Mouse (Mus musculus): ENCODE results near the gene Ranbp17. TPM values are rescaled to one million over a fixed set of nuclear protein-coding genes. Genes with fewer than 3 reads are reported as not detected.

The Ranbp17 gene
- polyA plus RNA-seq (2015; fragmentation: Nextera tagmentation; extraction: Ambion mirVana), result 3.9 TPM in 2 replicates

DNA sequence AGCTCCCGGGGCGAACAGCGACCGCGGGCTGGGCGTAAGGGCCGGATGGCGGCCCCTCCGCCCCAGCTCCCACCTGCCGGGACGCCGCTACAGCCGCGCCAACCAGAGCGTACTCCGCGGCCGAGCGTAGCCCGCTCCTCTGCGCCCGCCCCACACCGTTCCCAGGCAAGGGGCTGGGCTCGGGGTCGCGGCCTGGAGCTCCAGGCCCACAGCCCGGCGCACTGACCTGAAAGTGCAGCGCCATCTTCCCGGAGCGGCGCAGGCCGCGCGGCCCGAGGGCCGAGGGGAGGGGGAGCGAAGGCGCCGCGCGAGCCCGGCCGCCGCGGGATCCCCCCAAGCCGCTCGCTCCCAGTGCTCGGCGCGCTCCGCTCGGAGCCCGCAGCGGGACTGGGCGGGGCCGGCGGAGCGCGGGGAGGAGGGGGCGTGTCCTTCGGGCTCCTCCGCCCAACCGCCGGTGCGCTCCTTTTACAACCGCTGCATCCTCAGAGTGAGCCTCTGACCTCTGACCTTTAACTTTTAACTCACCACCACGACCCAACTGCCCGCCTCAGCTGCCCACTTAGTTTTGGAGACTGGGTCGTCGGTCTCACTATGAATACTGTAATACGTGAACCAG lies at the start of gene Ranbp17:
Ranbp17 (minus strand) TSS at position 371 of the 616 bp plus-strand sequence.
- Histone ChIP-seq H3K9ac (peak within 1 kb of the TSS; percentile 62), H3K4me1 (0 out of 2 replicates have a peak, but pooled peaks cover 3% of the 10 kb centered on the region), H3K9me3 (no peaks in the 10 kb centered on the region), H3K4me2 (peak within 1 kb of the TSS; percentile 78), H3K36me3 (no peaks in the 10 kb centered on the region), H3K4me3 (replicated peaks) (peak within 1 kb of the TSS; percentile 87), H3K27me3 (replicated peaks) (no peaks in the 10 kb centered on the region), H3K27ac (peak within 1 kb of the TSS; percentile 70)
- peak; percentile 82 for ATAC-seq (ENCODE audit: insufficient read depth, low FRiP score, low read depth)
- 2% methylated on average over 51 of the region's 72 CpGs for WGBS

DNA sequence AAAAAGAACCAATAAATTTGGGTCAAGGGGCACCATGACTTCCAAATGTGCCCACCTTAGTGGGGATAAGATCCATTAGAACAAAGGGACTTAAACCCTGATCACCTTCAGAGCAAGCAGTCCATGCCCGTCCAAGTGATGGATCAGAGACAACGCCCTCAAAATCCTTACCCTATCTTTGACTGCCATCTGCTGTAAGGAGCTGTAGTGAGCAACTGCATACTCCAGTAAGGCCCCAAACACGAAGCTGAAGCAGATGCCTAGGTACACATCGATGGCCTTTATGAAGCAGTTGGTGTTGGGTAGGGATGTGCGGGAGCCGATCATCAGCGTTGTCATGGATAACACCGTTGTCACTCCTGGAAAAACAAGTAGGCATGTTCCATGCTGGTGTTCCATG lies 40.6 kb upstream of the Ranbp17 start:
- Histone ChIP-seq H3K36me3 (no peaks in the 10 kb centered on the region), H3K9ac (no peak overlapping the region), H3K4me2 (no peak overlapping the region), H3K4me1 (no peaks in the 10 kb centered on the region), H3K4me3 (replicated peaks) (no peak overlapping the region), H3K9me3 (no peaks in the 10 kb centered on the region), H3K27ac (no peak overlapping the region), H3K27me3 (replicated peaks) (no peaks in the 10 kb centered on the region)
- 77% methylated on average over 8 of the region's 8 CpGs for WGBS
- no peak; the same call in 1 of the 2 replicates for ATAC-seq (ENCODE audit: insufficient read depth, low FRiP score, low read depth)

DNA sequence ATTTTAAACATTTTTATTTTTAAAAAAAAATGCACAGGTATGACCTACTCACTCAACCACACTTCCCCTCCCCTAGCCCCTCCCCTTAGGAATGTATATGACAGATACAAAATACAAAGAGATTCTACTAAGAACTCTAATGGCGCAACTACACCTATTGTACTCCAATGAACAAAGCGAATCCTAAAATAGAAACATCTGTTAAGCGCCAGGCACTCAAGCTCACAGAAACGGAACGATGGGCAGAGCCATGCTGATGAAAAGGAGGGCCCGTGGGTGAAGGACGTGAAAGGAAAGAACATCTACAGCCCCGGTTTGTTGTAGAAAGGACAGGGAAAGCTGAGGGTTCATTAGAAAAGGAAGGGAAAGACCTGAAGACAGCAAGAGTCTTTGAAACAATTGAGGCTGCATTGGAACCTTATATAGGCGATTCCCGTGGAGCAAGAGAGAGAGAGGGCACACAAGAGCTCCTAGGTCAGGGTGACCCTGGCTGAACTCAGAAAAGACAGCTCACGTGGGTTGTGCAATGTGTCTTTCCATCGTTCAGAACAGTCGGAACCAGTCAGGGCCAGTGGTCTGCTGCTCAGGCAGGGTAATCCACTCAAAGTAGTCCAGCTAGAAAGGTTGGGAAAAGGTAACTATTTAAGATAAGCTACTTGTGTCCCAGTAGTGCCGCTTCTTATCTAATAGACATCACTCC lies 37.5 kb upstream of the Ranbp17 start:
- H3K9ac ChIP-seq, result no peak overlapping the region
- no peaks in the 10 kb centered on the region for H3K27me3 ChIP-seq (replicated peaks)
- no peaks in the 10 kb centered on the region for H3K9me3 ChIP-seq
- WGBS, result 79% methylated on average over 14 of the region's 14 CpGs
- H3K4me1 ChIP-seq, result no peaks in the 10 kb centered on the region
- no peak for ATAC-seq (ENCODE audit: insufficient read depth, low FRiP score, low read depth)
- H3K4me2 ChIP-seq, result no peak overlapping the region
- no peak overlapping the region for H3K4me3 ChIP-seq (replicated peaks)
- H3K27ac ChIP-seq, result no peak overlapping the region
- no peaks in the 10 kb centered on the region for H3K36me3 ChIP-seq

GRCm38 (mm10) chr11:33547386-33547785 lies 33.8 kb upstream of the Ranbp17 start:
- no peaks in the 10 kb centered on the region for H3K9me3 ChIP-seq
- WGBS, result 54% methylated on average over 2 of the region's 2 CpGs
- no peaks in the 10 kb centered on the region for H3K4me1 ChIP-seq
- no peaks in the 10 kb centered on the region for H3K36me3 ChIP-seq
- H3K27ac ChIP-seq, result no peak overlapping the region
- no peak overlapping the region for H3K4me2 ChIP-seq
- no peak for ATAC-seq (ENCODE audit: insufficient read depth, low FRiP score, low read depth)
- H3K9ac ChIP-seq, result no peak overlapping the region
- H3K4me3 ChIP-seq (replicated peaks), result no peak overlapping the region
- no peaks in the 10 kb centered on the region for H3K27me3 ChIP-seq (replicated peaks)

DNA sequence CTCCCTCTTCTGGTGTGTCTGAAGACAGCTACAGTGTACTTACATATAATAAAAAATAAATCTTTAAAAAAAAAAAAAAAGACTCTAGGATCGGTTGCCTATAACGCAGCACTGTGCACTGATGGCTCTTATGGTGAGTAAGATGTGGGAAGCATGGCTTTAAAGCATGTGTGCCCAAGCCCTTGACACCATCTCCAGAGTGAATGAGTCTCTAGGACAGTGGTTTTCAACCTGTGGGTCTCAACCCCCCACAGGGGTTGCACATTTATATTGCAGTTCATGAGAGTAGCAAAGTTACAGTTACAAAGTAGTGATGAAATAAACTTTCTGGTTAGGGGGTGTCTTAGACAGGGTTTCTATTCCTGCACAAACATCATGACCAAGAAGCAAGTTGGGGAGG lies 31.4 kb upstream of the Ranbp17 start:
- H3K4me2 ChIP-seq, result no peak overlapping the region
- no peak for ATAC-seq (ENCODE audit: insufficient read depth, low FRiP score, low read depth)
- 94% methylated on average over 2 of the region's 2 CpGs for WGBS
- no peak overlapping the region for H3K9ac ChIP-seq
- no peaks in the 10 kb centered on the region for H3K27me3 ChIP-seq (replicated peaks)
- H3K4me1 ChIP-seq, result no peaks in the 10 kb centered on the region
- no peaks in the 10 kb centered on the region for H3K9me3 ChIP-seq
- no peak overlapping the region for H3K27ac ChIP-seq
- H3K36me3 ChIP-seq, result no peaks in the 10 kb centered on the region
- no peak overlapping the region for H3K4me3 ChIP-seq (replicated peaks)

DNA sequence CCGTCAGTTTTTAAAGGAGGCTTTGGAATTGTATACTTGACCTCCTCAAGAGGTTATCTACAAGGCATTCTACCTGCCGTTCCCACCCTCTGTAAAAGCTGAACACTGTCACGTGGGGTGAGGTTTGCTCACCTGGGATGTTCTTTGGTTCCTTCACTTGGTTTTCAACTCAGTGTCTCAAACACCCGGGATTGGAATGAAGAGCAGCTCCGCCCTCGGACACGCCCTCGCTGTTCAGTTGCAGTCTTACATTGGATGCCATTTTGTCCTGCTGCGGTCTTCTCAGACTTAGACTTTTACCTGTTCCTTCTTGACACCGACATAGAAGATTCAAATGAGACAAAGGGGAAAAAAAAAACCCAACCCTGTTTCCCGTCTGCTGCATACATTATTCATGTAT lies 30.6 kb upstream of the Ranbp17 start:
- H3K4me3 ChIP-seq (replicated peaks), result no peak overlapping the region
- no peaks in the 10 kb centered on the region for H3K27me3 ChIP-seq (replicated peaks)
- H3K4me2 ChIP-seq, result no peak overlapping the region
- H3K9me3 ChIP-seq, result no peaks in the 10 kb centered on the region
- ATAC-seq (ENCODE audit: insufficient read depth, low FRiP score, low read depth), result peak; percentile 50; the same call in 1 of the 2 replicates
- no peaks in the 10 kb centered on the region for H3K4me1 ChIP-seq
- no peak overlapping the region for H3K27ac ChIP-seq
- no peaks in the 10 kb centered on the region for H3K36me3 ChIP-seq
- no peak overlapping the region for H3K9ac ChIP-seq
- 41% methylated on average over 11 of the region's 11 CpGs for WGBS

GRCm38 (mm10) chr11:33537390-33538125 lies 24.0 kb upstream of the Ranbp17 start:
- Histone ChIP-seq H3K4me1 (no peaks in the 10 kb centered on the region), H3K27ac (no peak overlapping the region), H3K27me3 (replicated peaks) (no peaks in the 10 kb centered on the region), H3K4me3 (replicated peaks) (no peak overlapping the region), H3K9me3 (no peaks in the 10 kb centered on the region), H3K9ac (no peak overlapping the region), H3K4me2 (no peak overlapping the region), H3K36me3 (no peaks in the 10 kb centered on the region)
- no peak for ATAC-seq (ENCODE audit: insufficient read depth, low FRiP score, low read depth)
- WGBS, result 74% methylated on average over 5 of the region's 5 CpGs

- Histone ChIP-seq H3K4me3 (replicated peaks) (no peak overlapping the region), H3K9ac (no peak overlapping the region), H3K36me3 (no peaks in the 10 kb centered on the region), H3K9me3 (no peaks in the 10 kb centered on the region), H3K27me3 (replicated peaks) (no peaks in the 10 kb centered on the region), H3K27ac (no peak overlapping the region), H3K4me2 (no peak overlapping the region), H3K4me1 (no peaks in the 10 kb centered on the region)
- 88% methylated on average over 3 of the region's 3 CpGs for WGBS
- no peak for ATAC-seq (ENCODE audit: insufficient read depth, low FRiP score, low read depth)
Observed at GRCm38 (mm10) chr11:33536636-33537035, 23.1 kb upstream of the Ranbp17 start.

DNA sequence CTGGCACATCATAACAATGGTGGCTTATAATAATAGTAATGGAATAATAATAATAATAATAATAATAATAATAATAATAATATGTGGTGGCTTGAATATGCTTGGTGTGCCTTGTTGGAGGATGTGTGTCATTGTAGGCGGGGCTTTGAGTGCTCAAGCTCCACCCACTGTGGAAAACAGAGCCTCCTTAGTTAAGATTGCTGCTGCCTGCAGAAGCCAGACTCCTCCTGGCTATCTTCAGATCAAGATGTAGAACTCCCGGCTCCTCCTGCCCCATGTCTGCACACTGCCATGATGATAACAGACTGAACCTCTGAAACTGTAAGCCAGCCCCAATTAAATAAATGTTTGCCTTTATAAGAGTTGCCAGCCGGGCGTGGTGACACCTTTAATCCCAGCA lies 21.0 kb upstream of the Ranbp17 start:
- Histone ChIP-seq H3K4me3 (replicated peaks) (no peak overlapping the region), H3K27ac (no peak overlapping the region), H3K9me3 (no peaks in the 10 kb centered on the region), H3K27me3 (replicated peaks) (no peaks in the 10 kb centered on the region), H3K4me1 (no peaks in the 10 kb centered on the region), H3K4me2 (no peak overlapping the region), H3K9ac (no peak overlapping the region), H3K36me3 (no peaks in the 10 kb centered on the region)
- no peak for ATAC-seq (ENCODE audit: insufficient read depth, low FRiP score, low read depth)
- 92% methylated on average over 4 of the region's 4 CpGs for WGBS

- no peak overlapping the region for H3K4me3 ChIP-seq (replicated peaks)
- 69% methylated on average over 3 of the region's 3 CpGs for WGBS
- H3K4me1 ChIP-seq, result no peaks in the 10 kb centered on the region
- no peaks in the 10 kb centered on the region for H3K9me3 ChIP-seq
- no peaks in the 10 kb centered on the region for H3K27me3 ChIP-seq (replicated peaks)
- no peak overlapping the region for H3K4me2 ChIP-seq
- no peak overlapping the region for H3K27ac ChIP-seq
- no peak for ATAC-seq (ENCODE audit: insufficient read depth, low FRiP score, low read depth)
- H3K36me3 ChIP-seq, result no peaks in the 10 kb centered on the region
- no peak overlapping the region for H3K9ac ChIP-seq
Observed at GRCm38 (mm10) chr11:33533577-33533976, 20.0 kb upstream of the Ranbp17 start.

DNA sequence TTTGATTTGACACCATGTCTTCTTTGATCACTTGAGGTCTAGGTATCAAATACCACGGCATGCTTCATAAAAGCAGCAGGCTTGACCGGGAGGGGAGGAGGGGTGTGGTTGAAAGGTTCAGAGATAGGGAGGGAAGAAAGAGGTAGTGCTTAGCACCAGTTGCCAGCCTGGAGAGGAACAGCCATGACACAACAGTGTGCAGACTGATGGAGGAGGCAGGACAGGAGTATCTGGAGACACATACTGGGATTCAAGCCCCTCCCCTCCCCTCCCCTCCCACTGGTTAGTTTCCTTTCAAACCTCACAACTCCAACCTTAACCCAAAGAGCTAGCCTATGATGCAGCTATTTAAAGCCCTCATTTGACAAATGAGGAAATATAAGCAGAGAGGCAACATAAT lies 16.0 kb upstream of the Ranbp17 start:
- 24% methylated on average over 2 of the region's 2 CpGs for WGBS
- Histone ChIP-seq H3K27me3 (replicated peaks) (no peaks in the 10 kb centered on the region), H3K36me3 (no peaks in the 10 kb centered on the region), H3K4me2 (no peak overlapping the region), H3K4me1 (no peaks in the 10 kb centered on the region), H3K9me3 (no peaks in the 10 kb centered on the region), H3K27ac (no peak overlapping the region), H3K9ac (no peak overlapping the region), H3K4me3 (replicated peaks) (no peak overlapping the region)
- no peak for ATAC-seq (ENCODE audit: insufficient read depth, low FRiP score, low read depth)

- H3K36me3 ChIP-seq, result no peaks in the 10 kb centered on the region
- H3K27me3 ChIP-seq (replicated peaks), result no peaks in the 10 kb centered on the region
- H3K9me3 ChIP-seq, result no peaks in the 10 kb centered on the region
- H3K9ac ChIP-seq, result peak overlapping the region; percentile 62
- ATAC-seq (ENCODE audit: insufficient read depth, low FRiP score, low read depth), result peak; percentile 87
- H3K4me1 ChIP-seq, result 0 out of 2 replicates have a peak, but pooled peaks cover 3% of the 10 kb centered on the region
- WGBS, result under 1% methylated on average over 43 of the region's 43 CpGs
- peak overlapping the region; percentile 87 for H3K4me3 ChIP-seq (replicated peaks)
- peak overlapping the region; percentile 70 for H3K27ac ChIP-seq
- peak overlapping the region; percentile 78 for H3K4me2 ChIP-seq
Observed at GRCm38 (mm10) chr11:33512854-33513375, 631 bp downstream of the Ranbp17 start.

All from stomach, embryonic 15.5 days (tissue).